Mouse (Mus musculus): ENCODE results near the gene Mpo. TPM values are rescaled to one million over a fixed set of nuclear protein-coding genes. Genes with fewer than 3 reads are reported as not detected.

Gene Mpo
- not detected for polyA plus RNA-seq (2014; fragmentation: Illumina TruSeq; extraction: RNeasy Lipid Tissue Mini Kit (QIAGEN cat#74804); ENCODE audit: insufficient read depth, low read depth, low replicate concordance)

GRCm38 (mm10) chr11:87793460-87793859 is at the start of gene Mpo:
Mpo (plus strand) TSS chr11:87793581.

GRCm38 (mm10) chr11:87760301-87761081 is 32.9 kb upstream of the Mpo start, which contains the start of gene Tspoap1:
Tspoap1 (plus strand) TSS chr11:87760541.

DNA sequence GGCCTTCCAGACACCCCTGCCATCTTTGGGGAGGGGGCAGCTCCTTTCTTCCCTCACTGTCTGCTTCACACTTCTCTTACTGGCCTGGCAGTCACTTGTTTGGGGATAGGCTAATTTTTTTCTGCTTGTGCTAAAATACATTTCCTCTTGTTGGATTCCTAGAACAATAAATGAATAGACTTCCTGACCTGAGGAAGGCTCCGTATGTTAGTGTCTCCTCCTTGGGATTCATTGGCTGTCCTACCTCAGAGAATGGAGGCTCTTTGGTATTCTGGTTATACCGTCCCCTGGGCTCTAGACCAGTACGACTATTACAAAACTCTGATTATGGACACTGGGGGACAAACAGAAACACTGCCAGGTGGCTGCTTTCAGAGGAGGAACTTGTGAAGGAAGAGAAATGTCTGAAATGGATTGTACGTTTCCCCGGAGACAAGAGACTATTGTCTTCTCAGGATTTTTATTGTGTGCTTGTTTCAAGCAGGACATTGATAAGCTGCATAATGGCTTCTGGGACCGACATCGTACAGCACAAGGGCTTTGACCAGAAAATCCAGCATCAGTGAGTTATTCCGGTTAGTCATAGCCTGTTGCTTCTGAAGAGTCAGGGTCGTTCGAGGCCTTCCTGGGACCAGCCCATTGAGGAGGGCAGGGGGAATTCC is 35.0 kb downstream of the Mpo start, which contains the start of gene Lpo:
Gene Lpo (minus strand): TSS at position 51 of the 662 bp plus-strand sequence.

GRCm38 (mm10) chr11:87852690-87853596 is 59.6 kb downstream of the Mpo start, which contains the start of gene Mks1:
Mks1 (plus strand) TSS chr11:87853215.

Other genes starting within 250 kb of the Mpo start
- not detected for gene Gm11492, start 226.9 kb upstream of the Mpo start, polyA plus RNA-seq (2014; fragmentation: Illumina TruSeq; extraction: RNeasy Lipid Tissue Mini Kit (QIAGEN cat#74804); ENCODE audit: insufficient read depth, low read depth, low replicate concordance)
- gene Sept4, start 224.7 kb upstream of the Mpo start, polyA plus RNA-seq (2014; fragmentation: Illumina TruSeq; extraction: RNeasy Lipid Tissue Mini Kit (QIAGEN cat#74804); ENCODE audit: insufficient read depth, low read depth, low replicate concordance): 245 TPM
- 9.9 TPM for gene Mtmr4, start 201.4 kb upstream of the Mpo start, polyA plus RNA-seq (2014; fragmentation: Illumina TruSeq; extraction: RNeasy Lipid Tissue Mini Kit (QIAGEN cat#74804); ENCODE audit: insufficient read depth, low read depth, low replicate concordance)
- not detected for gene Hsf5, start 176.4 kb upstream of the Mpo start, polyA plus RNA-seq (2014; fragmentation: Illumina TruSeq; extraction: RNeasy Lipid Tissue Mini Kit (QIAGEN cat#74804); ENCODE audit: insufficient read depth, low read depth, low replicate concordance)
- 4.6 TPM for gene Rnf43, start 130.9 kb upstream of the Mpo start, polyA plus RNA-seq (2014; fragmentation: Illumina TruSeq; extraction: RNeasy Lipid Tissue Mini Kit (QIAGEN cat#74804); ENCODE audit: insufficient read depth, low read depth, low replicate concordance)
- gene Supt4a, start 56.0 kb upstream of the Mpo start, polyA plus RNA-seq (2014; fragmentation: Illumina TruSeq; extraction: RNeasy Lipid Tissue Mini Kit (QIAGEN cat#74804); ENCODE audit: insufficient read depth, low read depth, low replicate concordance): 132 TPM
- 1.9 TPM for gene Tspoap1, start 33.0 kb upstream of the Mpo start, polyA plus RNA-seq (2014; fragmentation: Illumina TruSeq; extraction: RNeasy Lipid Tissue Mini Kit (QIAGEN cat#74804); ENCODE audit: insufficient read depth, low read depth, low replicate concordance)
- gene Lpo, start 34.7 kb downstream of the Mpo start, polyA plus RNA-seq (2014; fragmentation: Illumina TruSeq; extraction: RNeasy Lipid Tissue Mini Kit (QIAGEN cat#74804); ENCODE audit: insufficient read depth, low read depth, low replicate concordance): not detected
- 2.8 TPM for gene Mks1, start 59.6 kb downstream of the Mpo start, polyA plus RNA-seq (2014; fragmentation: Illumina TruSeq; extraction: RNeasy Lipid Tissue Mini Kit (QIAGEN cat#74804); ENCODE audit: insufficient read depth, low read depth, low replicate concordance)
- gene Epx, start 82.0 kb downstream of the Mpo start, polyA plus RNA-seq (2014; fragmentation: Illumina TruSeq; extraction: RNeasy Lipid Tissue Mini Kit (QIAGEN cat#74804); ENCODE audit: insufficient read depth, low read depth, low replicate concordance): not detected
- gene Olfr462, start 98.7 kb downstream of the Mpo start, polyA plus RNA-seq (2014; fragmentation: Illumina TruSeq; extraction: RNeasy Lipid Tissue Mini Kit (QIAGEN cat#74804); ENCODE audit: insufficient read depth, low read depth, low replicate concordance): not detected
- not detected for gene Olfr463, start 103.8 kb downstream of the Mpo start, polyA plus RNA-seq (2014; fragmentation: Illumina TruSeq; extraction: RNeasy Lipid Tissue Mini Kit (QIAGEN cat#74804); ENCODE audit: insufficient read depth, low read depth, low replicate concordance)
- not detected for gene Olfr464, start 127.4 kb downstream of the Mpo start, polyA plus RNA-seq (2014; fragmentation: Illumina TruSeq; extraction: RNeasy Lipid Tissue Mini Kit (QIAGEN cat#74804); ENCODE audit: insufficient read depth, low read depth, low replicate concordance)
- 100 TPM for gene Dynll2, start 194.0 kb downstream of the Mpo start, polyA plus RNA-seq (2014; fragmentation: Illumina TruSeq; extraction: RNeasy Lipid Tissue Mini Kit (QIAGEN cat#74804); ENCODE audit: insufficient read depth, low read depth, low replicate concordance)

All from lung, adult 10 weeks (tissue).